Mouse (Mus musculus) ES-CJ7 (cell line): ENCODE measurements around the gene Ctbs.

Source experiments
- DNase-seq: peaks from one replicate; pipeline ENCODE4 v3.0.0; 2011; ENCODE audit warnings: low read depth, low spot score

Ctbs gene

DNA sequence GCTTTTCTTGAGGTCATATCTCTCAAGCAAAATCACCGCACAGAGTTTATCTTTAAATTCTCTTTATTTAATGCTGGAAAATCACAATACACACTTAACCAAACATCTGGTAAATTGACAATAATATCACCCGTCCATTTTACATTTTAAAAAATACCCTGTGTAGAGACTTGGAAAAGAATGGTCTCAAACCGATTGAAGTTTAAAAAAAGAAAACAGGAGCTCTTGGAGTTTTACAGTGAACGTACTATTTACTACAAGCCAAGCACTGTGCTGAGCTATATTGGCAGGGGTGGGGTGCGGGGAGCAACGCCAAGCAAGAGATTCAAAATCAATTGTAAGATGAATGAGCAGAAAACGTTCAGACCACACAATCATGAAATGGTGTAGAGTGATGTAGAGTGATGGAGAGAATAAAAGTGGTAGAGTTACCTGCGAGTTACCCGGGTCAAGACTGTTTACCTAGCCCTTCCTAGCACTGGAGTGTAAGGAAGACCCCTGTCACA is at the start of gene Ctbs:
TSS of gene Ctbs (plus strand) at position 51 of the 506 bp plus-strand sequence.
- no peak for DNase-seq

- no peak for DNase-seq
Measured at GRCm38 (mm10) chr3:146403770-146404169, 45.8 kb upstream of the Ctbs start.

DNA sequence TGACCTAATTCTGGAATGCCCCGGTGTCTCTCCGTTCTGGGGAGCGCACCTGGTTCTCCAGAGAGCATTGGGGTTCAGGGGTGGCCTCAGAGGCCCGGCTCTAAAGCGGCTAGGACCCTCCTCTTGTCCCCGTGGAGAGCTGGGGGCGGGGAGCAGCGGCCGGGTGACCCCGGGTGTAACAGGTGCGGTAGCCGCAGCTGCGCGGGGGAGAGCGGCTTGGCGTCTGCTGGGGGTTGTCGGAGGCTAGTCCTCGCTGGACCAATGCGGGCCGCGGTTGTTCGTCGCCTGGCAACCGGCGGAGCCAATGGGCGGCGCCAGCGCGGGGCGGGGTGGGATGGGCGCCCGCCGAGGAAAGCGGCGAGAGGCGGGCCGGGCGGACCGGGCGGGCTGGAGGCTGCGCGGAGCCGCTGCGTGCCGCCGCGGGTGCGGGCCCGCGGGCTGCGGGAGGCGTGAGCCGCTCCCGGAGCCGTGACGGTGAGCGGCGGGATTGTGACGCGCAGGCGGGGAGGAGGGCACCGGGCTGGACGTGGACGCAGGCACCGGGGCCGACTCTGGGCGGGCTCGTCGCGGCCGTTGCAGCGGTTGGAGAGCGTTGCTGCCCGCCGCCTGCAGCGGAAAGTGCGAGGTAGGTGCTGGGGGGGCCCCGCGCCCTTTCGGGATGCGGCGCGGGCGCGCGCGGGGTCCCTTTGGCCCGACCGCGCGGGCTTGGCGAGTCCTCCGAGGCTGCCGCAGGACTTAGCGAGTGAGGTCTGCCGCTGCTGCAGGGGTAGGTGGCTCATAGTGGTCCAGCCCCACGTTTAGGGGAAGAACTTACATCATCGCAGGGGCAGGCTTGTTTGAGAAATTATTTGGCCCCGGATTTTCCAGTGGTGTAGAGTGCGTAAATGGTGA is 45.0 kb upstream of the Ctbs start, which contains the start of gene Ssx2ip:
TSS of gene Ssx2ip (plus strand) at position 332 of the 891 bp plus-strand sequence.
- peak; percentile 86 for DNase-seq

GRCm38 (mm10) chr3:146405213-146406006 is 44.2 kb upstream of the Ctbs start:
- DNase-seq: no peak

DNA sequence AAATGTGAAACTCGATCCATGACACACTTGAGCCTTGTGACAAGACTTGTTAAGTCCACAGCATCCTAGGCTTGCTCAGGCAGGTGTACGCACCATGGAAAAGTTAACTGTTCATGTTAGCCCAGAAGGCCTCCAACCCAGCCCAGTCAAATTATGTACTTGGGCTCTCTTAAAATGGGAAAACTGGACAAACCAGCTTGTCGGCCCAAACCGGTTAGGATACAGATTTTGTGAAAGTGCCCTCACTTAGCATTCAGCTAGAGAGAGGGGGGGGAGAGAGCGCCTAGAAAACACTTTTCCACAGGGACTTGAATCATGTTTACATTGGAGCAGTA is 43.6 kb upstream of the Ctbs start:
- no peak for DNase-seq

DNA sequence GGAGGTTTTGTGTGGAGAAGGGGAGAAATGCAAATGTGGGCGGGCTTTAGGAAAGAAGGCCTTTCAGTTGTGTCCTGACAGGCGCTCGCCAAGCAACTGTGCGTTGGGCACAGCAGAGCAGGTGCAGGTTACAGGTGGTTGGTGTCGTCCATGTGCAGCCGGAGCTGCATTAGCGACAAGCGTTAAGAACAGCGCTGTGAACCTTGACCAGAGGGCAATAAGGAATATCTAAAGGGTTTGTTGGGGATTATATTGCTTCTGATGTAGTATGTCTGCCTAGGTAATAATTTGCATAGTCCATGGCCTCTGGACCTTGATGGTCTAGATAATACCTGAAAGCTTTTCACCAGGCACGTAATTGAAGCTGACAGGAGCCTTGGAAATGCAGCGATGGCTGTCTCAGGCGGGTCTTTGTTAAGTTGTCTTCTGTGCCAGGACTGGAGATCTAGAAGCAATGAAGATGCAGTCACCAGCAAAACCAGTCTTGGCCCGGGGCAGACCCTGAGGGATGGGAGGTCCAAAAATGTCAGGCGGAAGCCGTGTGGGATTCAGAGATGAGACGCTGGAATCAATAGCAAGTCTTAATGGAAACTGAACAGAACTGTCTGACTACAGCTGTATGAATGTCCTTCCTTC is 42.4 kb upstream of the Ctbs start:
- no peak for DNase-seq

DNA sequence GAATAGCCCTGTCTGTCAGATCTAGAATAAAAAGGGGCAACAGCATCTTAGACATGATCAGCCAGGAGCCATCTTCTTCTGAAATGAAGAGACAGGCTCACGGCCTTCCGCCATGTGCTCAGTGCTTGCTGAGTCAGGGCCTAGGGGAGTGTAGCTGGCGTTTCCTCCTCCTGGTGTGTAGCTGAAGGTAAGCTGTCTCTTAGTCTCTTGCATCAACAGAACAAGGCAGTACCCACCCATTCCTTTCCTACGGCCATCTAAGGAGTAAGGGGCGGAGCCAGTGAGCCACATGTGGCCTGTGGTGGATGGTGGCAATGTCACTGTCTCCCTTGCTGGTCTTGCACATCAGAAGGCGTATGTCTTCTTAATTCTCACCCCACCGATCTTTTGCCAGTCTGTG is 39.5 kb upstream of the Ctbs start:
- peak; percentile 43 for DNase-seq

GRCm38 (mm10) chr3:146412008-146412407 is 37.6 kb upstream of the Ctbs start:
- no peak for DNase-seq

GRCm38 (mm10) chr3:146412480-146412879 is 37.1 kb upstream of the Ctbs start:
- no peak for DNase-seq

DNA sequence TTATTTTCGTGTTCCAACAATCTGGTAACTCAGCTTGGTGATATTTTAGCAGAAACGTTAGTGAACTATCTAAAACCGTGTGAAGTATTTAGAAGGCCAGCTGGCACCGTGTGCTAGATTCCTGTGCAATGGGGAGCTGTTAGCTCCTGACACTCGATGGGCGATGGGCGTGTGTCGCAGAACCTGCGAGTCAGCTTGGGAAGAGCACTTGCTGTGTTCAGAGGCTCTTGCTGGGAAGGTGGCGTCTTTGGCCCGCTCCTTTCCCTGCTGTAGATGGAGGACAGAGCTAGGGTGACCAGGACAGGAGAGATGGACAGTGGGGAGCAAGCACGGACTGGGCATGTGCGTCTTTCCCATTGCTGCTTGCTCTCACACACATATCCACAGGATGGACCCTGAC is 36.6 kb upstream of the Ctbs start:
- no peak for DNase-seq

DNA sequence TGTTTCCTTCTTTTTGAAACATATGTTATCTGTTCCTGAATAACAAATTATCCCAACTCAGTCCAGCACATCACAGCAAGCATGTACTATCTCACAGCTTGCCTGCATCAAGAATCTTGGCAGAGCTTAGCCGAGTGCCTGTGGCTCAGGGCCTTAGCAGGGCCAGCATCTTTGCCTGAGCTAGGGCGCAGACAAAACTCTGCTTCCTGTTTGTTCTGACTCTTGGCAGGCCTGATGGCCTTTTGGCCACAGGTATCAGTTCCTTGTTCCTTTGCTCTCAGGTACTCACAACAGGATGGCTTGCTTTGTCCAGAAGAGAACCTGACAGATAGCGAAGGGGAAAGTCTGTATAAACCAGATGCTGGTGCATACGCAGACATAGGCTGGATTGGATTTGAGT is 35.6 kb upstream of the Ctbs start:
- no peak for DNase-seq

DNA sequence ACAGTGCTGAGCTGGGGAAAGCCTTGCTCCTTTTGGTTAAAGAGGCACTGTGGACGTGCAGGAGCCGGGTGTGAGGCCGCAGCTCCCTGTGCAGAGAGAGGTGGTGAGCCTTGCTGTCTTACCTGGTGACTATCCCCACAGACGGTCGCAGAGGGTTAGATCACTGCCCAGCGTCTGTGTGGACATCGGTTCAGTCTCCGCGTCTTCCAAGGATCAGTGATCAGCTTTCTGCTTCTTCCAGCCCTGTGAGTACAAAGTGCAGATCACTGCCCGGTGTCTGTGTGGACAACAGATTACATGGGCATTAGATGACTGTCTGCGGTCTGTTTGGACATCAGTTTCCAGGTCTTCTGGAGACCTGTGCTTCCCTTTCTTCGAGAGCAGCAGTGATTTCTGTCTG is 35.0 kb upstream of the Ctbs start:
- no peak for DNase-seq

GRCm38 (mm10) chr3:146417873-146418272 is 31.7 kb upstream of the Ctbs start:
- no peak for DNase-seq

DNA sequence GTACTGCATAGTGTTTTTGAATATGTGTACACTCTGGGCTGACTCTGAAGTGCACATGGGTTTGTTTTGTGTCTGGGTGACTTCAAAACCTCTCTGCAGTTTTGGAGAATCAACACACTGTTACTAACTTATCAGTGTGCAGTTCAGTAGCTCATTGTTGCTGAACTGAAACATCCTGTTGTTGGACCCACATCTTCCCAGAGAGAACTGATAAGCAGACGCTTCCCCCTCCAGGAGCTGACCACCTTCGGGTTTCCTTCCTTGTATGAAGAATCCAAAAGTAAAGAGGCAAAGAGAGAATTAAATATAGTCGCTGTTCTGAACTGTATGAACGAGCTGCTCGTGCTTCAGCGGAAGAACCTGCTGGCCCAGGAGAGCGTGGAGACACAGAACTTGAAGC is 30.7 kb upstream of the Ctbs start:
- DNase-seq: no peak

DNA sequence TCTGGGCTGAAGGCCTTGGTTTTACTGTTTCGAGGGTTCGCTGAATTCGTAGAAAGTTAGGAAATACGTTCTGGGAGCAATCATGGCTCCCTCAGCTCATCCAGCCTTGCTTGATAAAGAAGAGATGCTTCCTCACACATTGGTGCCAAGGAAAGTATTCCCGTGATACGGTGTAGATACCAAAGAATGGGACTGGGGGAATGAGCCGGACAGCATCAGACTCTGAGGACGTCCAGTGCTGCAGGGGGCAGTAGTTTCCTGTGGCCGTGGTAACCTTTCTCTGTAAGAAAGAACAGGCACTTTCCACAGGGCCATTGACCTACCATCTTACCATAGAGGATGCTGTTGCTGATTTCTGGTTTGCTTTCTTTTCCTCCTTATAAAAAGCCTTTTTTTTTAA is 30.1 kb upstream of the Ctbs start:
- DNase-seq: no peak

DNA sequence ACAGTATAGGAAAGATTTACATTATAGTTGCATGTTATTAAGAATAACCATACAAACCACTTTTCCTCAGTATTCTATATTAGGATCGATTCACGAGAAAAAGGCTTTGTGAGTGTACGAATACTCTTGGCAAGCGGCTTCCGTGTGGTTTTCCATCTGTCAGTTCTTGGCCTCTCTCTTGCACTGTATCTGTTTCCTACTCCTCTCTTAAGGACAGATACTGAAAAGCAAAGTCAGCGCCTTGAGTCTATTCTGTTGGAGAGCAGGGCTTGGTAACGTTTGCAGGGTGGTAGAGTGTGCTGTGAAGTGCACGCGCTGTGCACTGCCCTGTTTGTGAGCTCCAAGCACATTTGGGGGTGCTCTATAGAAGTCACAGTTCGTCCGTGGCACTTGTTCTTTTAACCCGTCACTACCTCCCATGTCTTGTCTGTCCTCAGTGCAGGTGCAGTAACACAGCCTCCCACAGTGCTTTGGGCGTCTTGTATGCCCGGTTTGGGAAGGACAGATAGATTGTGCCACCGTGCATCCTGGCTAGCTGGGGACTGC is 29.5 kb upstream of the Ctbs start:
- no peak for DNase-seq

DNA sequence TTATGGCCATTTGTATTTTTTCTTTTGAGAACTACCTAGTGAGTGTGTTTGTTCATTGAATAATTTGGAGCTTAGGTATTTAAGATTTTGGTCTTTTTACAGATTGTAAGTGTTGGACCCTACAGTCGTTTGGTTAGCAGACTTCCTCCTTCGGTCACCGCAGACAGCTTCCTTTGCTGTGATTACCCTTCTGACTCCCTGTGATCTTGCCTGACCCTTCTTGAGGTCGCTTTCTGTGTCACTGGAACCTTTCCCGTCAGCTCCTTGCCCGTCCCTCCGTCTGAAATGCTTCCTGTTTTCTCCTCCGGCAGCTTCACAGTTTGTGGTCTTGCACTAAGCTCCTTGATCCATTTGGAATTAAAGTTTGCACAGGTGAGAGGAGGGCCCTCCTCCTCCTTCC is 27.8 kb upstream of the Ctbs start:
- no peak for DNase-seq

- DNase-seq: peak; percentile 55
Measured at GRCm38 (mm10) chr3:146423710-146424109, 25.9 kb upstream of the Ctbs start.

DNA sequence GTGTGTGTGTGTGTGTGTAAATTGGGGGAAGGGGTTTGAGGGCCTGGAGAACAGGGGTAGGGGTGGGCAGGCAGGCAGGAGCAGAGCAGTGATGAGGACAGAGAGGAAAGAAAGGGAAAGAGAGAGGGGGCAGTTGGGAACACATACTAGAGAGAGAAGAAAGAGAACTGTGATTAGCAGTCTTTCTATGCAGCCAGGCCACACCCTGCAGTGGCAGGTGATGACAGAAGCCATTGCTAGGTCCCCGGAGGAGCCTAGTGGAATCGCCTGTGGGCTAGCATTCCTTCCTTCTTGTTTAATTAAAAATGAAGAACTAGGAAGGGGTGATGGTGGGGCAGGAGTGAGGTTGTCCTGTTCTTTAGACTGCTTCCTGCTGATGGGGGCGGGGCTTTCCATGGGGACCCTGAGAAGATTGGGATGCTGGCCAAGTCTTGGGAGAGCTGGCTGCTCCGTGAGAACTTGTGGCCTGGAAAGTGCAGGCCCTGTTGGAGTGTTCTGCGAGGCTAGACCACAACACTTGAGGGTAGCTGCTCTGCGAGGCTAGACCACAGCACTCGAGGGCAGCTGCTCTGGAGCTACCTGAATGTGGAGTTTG is 25.2 kb upstream of the Ctbs start:
- DNase-seq: peak; percentile 14

- DNase-seq: peak; percentile 12
Measured at GRCm38 (mm10) chr3:146425902-146426301, 23.7 kb upstream of the Ctbs start.

GRCm38 (mm10) chr3:146426489-146426888 is 23.1 kb upstream of the Ctbs start:
- DNase-seq: peak; percentile 56
